Mouse (Mus musculus) neural tube, embryonic 14.5 days (tissue): ENCODE data around the gene Ifi213. TPM values are rescaled to one million over a fixed set of nuclear protein-coding genes. Genes with fewer than 3 reads are reported as not detected.
"Not testable (repeated sequence)": the region's sequence is repeated elsewhere in the genome, so short reads cannot be mapped to it uniquely, and the experiment has no call there.

ENCODE experiments used
- ATAC-seq: fragments of 200-750 bp; cut with Nextera tagmentation; 2 replicates; pipeline ENCODE4 v1.8.0; 2017; ENCODE audit warnings: low read depth, mild to moderate bottlenecking, moderate TSS enrichment, moderate library complexity
- H3K27ac ChIP-seq: fragments of 300-500 bp; sonication (generic); 2 replicates; pipeline ENCODE4 v1.5.1; 2014; ENCODE audit warnings: low read depth, mild to moderate bottlenecking, control low read depth, low read length, moderate library complexity, mixed read lengths
- H3K27me3 ChIP-seq: fragments of 300-500 bp; sonication (generic); 2 replicates; pipeline ENCODE4 v1.6.1; 2014; ENCODE audit warnings: low read length; ENCODE audit not compliant: control insufficient read depth, insufficient read depth
- H3K36me3 ChIP-seq: fragments of 300-500 bp; sonication (generic); 2 replicates; pipeline ENCODE4 v1.6.1; 2014; ENCODE audit warnings: low read length, mixed read lengths; ENCODE audit not compliant: control insufficient read depth, insufficient read depth
- H3K4me1 ChIP-seq: fragments of 300-500 bp; sonication (generic); 2 replicates; pipeline ENCODE4 v1.6.1; 2014; ENCODE audit warnings: low read length; ENCODE audit not compliant: control insufficient read depth, insufficient read depth
- H3K4me2 ChIP-seq: fragments of 300-500 bp; sonication (generic); 2 replicates; pipeline ENCODE4 v1.6.1; 2014; ENCODE audit warnings: mild to moderate bottlenecking, low read depth, low read length, control low read depth
- H3K4me3 ChIP-seq: fragments of 300-500 bp; sonication (generic); 2 replicates; pipeline ENCODE4 v1.5.1; 2014; ENCODE audit warnings: low read depth, low read length, control low read depth, mixed read lengths
- H3K9ac ChIP-seq: fragments of 300-500 bp; sonication (generic); replicated peaks from 2 replicates; pipeline ENCODE4 v1.6.1; 2014; ENCODE audit warnings: low read depth, mild to moderate bottlenecking, control low read depth, low read length, mixed read lengths
- H3K9me3 ChIP-seq: fragments of 300-500 bp; sonication (generic); 2 replicates; pipeline ENCODE4 v1.6.1; 2016; ENCODE audit warnings: low read length; ENCODE audit not compliant: control insufficient read depth
- WGBS: fragments of 180-500 bp; shearing (Covaris S2); extraction: QIAGEN DNeasy Blood & Tissue Kit; methylation state at CpG from one replicate; pipeline ENCODE4 v1.1.7; 2014; 5-methylcytosine and 5-hydroxymethylcytosine counted together
- microRNA-seq: library from miRNA; unstranded; fragments of <30 nt; microRNA quantifications from one replicate; pipeline ENCODE4, GENCODE M21; 2016
- polyA plus RNA-seq: library from polyadenylated mRNA; unstranded; fragments of >200 nt; fragmentation: Nextera tagmentation; extraction: Ambion mirVana; gene quantifications from 2 replicates; pipeline ENCODE4 v1.2.1, GENCODE M21; 2014

Ifi213 gene
- polyA plus RNA-seq, 1 experiment from 2014 or later, result not detected

- Histone ChIP-seq H3K27me3 (no peaks in the 10 kb centered on the region), H3K27ac (no peak overlapping the region), H3K4me1 (no peaks in the 10 kb centered on the region), H3K9me3 (peaks cover 3% of the 10 kb centered on the region; the same call in 1 of the 2 replicates), H3K4me2 (no peak overlapping the region), H3K36me3 (no peaks in the 10 kb centered on the region), H3K4me3 (no peak overlapping the region), H3K9ac (no peak overlapping the region)
- ATAC-seq, result no peak
- 94% methylated on average over 26 of the region's 26 CpGs for WGBS
These were observed 19.0 kb downstream of the Ifi213 start for GRCm38 (mm10) chr1:173579921-173580585.

- H3K27ac ChIP-seq, result no peak overlapping the region
- WGBS, result 97% methylated on average over 9 of the region's 9 CpGs
- H3K4me1 ChIP-seq, result no peaks in the 10 kb centered on the region
- H3K9ac ChIP-seq, result no peak overlapping the region
- peaks cover 3% of the 10 kb centered on the region; the same call in 1 of the 2 replicates for H3K9me3 ChIP-seq
- no peak overlapping the region for H3K4me3 ChIP-seq
- no peak overlapping the region for H3K4me2 ChIP-seq
- no peaks in the 10 kb centered on the region for H3K27me3 ChIP-seq
- ATAC-seq, result no peak
- no peaks in the 10 kb centered on the region for H3K36me3 ChIP-seq
These were observed 20.0 kb downstream of the Ifi213 start for GRCm38 (mm10) chr1:173579079-173579478.

DNA sequence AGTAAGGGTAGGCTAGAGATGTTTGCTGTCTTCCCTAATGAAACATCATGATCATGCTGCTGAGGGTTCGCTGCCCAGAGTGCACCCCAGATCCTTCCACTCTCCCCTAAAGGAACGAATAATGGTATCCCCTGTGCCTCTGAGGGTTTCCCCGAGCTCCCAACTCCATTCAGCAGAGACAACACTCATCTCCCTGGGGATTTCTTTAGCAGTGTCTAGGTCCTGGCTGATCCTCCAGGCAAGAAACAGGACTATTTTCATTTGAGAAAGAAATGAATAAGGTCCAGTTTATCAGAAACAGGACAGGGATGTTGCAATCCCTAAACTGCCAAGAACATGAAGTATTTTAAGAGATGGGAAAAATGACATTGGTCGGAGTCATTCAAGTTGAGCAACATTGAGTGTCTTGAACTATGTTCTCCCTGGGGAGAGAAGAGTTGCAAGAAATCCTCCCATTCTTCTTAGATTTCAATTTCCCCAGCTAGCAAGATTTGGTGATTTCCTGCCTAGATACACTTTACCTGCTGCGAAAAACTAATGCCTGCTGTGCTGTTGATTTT, 48.5 kb downstream of the Ifi213 start:
- H3K9ac ChIP-seq, H3K36me3 ChIP-seq, H3K4me3 ChIP-seq, H3K27me3 ChIP-seq, ATAC-seq, H3K4me2 ChIP-seq, H3K9me3 ChIP-seq, H3K27ac ChIP-seq, H3K4me1 ChIP-seq: not testable (repeated sequence)
- 80% methylated on average over 5 of the region's 5 CpGs for WGBS

- H3K4me2 ChIP-seq, H3K36me3 ChIP-seq, H3K9ac ChIP-seq, H3K4me1 ChIP-seq, H3K4me3 ChIP-seq, H3K9me3 ChIP-seq, H3K27me3 ChIP-seq, ATAC-seq, H3K27ac ChIP-seq: not testable (repeated sequence)
- WGBS, result 92% methylated on average over 3 of the region's 3 CpGs
These were observed 50.3 kb downstream of the Ifi213 start for GRCm38 (mm10) chr1:173548798-173549197.

- H3K4me1 ChIP-seq, H3K27ac ChIP-seq, H3K36me3 ChIP-seq, H3K4me3 ChIP-seq, H3K4me2 ChIP-seq, ATAC-seq, H3K9ac ChIP-seq, H3K27me3 ChIP-seq, H3K9me3 ChIP-seq: not testable (repeated sequence)
- WGBS, result 91% methylated on average over 3 of the region's 3 CpGs
These were observed 63.3 kb downstream of the Ifi213 start, which contains the start of gene Ifi214 for GRCm38 (mm10) chr1:173535791-173536190. TSS of gene Ifi214 (minus strand) at chr1:173535957.

DNA sequence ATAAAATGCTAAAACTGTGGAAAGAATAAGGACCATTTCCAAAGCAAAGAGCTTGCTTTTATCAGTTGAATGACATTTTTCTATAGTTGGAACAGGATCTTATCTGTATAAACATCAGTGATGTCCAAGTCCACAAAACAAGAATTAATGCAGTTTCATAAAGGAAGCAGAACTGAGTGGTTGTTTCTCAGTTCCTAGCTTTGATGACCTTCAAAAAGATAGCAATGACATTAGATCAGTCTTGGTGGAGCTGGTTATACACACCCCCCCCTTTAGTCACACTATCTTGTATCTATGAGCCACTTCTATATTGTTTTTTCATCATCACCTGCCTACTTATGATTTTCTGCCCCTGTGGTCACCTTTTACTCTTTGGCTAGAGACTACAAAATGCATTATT, 77.6 kb downstream of the Ifi213 start:
- H3K27me3 ChIP-seq, result no peaks in the 10 kb centered on the region
- no peaks in the 10 kb centered on the region for H3K4me1 ChIP-seq
- no peaks in the 10 kb centered on the region for H3K36me3 ChIP-seq
- no peaks in the 10 kb centered on the region for H3K9me3 ChIP-seq
- H3K9ac ChIP-seq, result no peak overlapping the region
- no peak for ATAC-seq
- H3K4me3 ChIP-seq, result no peak overlapping the region
- H3K4me2 ChIP-seq, result no peak overlapping the region
- no peak overlapping the region for H3K27ac ChIP-seq

Small RNA genes lying within 50 kb of the gene (microRNA-seq; reads per million reads assigned to microRNA genes)
- gene Gm44339, result not detected
- gene Gm44481, result not detected

Other genes with a start within 250 kb of the Ifi213 start
- 1.1 and 2.7 TPM in 2 replicates for gene Aim2, start 248.4 kb downstream of the Ifi213 start, polyA plus RNA-seq
- gene Cadm3, start 231.6 kb downstream of the Ifi213 start, polyA plus RNA-seq, result 151 and 174 TPM in 2 replicates
- gene Ifi206, start 108.2 kb downstream of the Ifi213 start, polyA plus RNA-seq, result not detected in 2 replicates
- not detected in 2 replicates for gene Ifi214, start 63.3 kb downstream of the Ifi213 start, polyA plus RNA-seq
- gene Ifi209, start 31.6 kb upstream of the Ifi213 start, polyA plus RNA-seq, result not detected in 2 replicates
- not detected in 2 replicates for gene Ifi208, start 74.4 kb upstream of the Ifi213 start, polyA plus RNA-seq
- gene Ifi207, start 142.5 kb upstream of the Ifi213 start, polyA plus RNA-seq, result 0.57 TPM in 1 of 2 replicates, not detected in the other
- gene Ifi204, start 167.7 kb upstream of the Ifi213 start, polyA plus RNA-seq, result 0.28 and 0.67 TPM in 2 replicates